Comparison of ENCODE assay signal across 9 mouse cellular contexts in genomic region chr17:4945311-4945751, GRCm38 (mm10). TPM values are rescaled to one million over a fixed set of nuclear protein-coding genes. Genes with fewer than 3 reads are reported as not detected.
DNase-seq lines count a peak whose midpoint lies in the region; ATAC-seq lines count a peak whose summit lies in the region.
"Had no signal": no experiment of that assay in that cellular context is flagged by ENCODE, and none has a peak within 500 bp of the region (broad histone marks: within the 10 kb centered on the region; RNA-seq: fewer than 3 reads in every experiment).

No protein-coding gene starts in this region.

- H3K4me3 ChIP-seq in kidney, embryonic 14.5 days (ENCODE audit: low read length), result no peak overlapping the region
- H3K4me3 ChIP-seq: myocyte had no signal

- peaks cover 31% of the 10 kb centered on the region; the same call in 1 of the 2 replicates for H3K4me1 ChIP-seq in kidney, embryonic 14.5 days (ENCODE audit: control insufficient read depth, insufficient read depth, low read length)

- no peak overlapping the region; the same call in 1 of the 2 replicates for H3K4me2 ChIP-seq in kidney, embryonic 14.5 days (replicated peaks; ENCODE audit: low read depth, low read length)

- no peaks in the 10 kb centered on the region for H3K9me3 ChIP-seq in kidney, embryonic 14.5 days (ENCODE audit: control insufficient read depth, low read length)

- no peak for ATAC-seq in kidney, embryonic 14.5 days (ENCODE audit: low FRiP score, low TSS enrichment)
- no peak for ATAC-seq in frontal cortex, adult (ENCODE audit: low TSS enrichment)

- H3K36me3 ChIP-seq in kidney, embryonic 14.5 days (ENCODE audit: control insufficient read depth, insufficient read depth, low read length), result no peaks in the 10 kb centered on the region

- H3K9ac ChIP-seq in kidney, embryonic 14.5 days (ENCODE audit: low read depth, low read length), result 0 out of 2 replicates have a peak overlapping the region, but pooled peaks have one; percentile 2

- peak overlapping the region; percentile 88 for H3K27ac ChIP-seq in kidney, embryonic 14.5 days (ENCODE audit: low read depth, low read length)

- no peak for DNase-seq in kidney, adult 8-10 months
- DNase-seq in cerebellum, postnatal 25 days, result peak; percentile 72 to 74
- peak; percentile 9 for DNase-seq in kidney, postnatal 14 days
- peak; percentile 26 for DNase-seq in retina, postnatal 1 day
- DNase-seq in layer of hippocampus, adult 9-11 months, result no peak
- no peak for DNase-seq in thymus, postnatal 4 days

- H3K27me3 ChIP-seq in kidney, embryonic 14.5 days (ENCODE audit: control insufficient read depth, insufficient read depth, low read length), result no peaks in the 10 kb centered on the region

- WGBS in kidney, embryonic 14.5 days, result 41% methylated on average over 6 of the region's 6 CpGs

RNA-seq across cellular contexts. Expression of gene Arid1b, which starts 48.8 kb away (rescaled TPM):
- 17.1 and 19.2 TPM in 2 replicates for polyA plus RNA-seq in kidney, embryonic 14.5 days (2014; fragmentation: Nextera tagmentation; extraction: Ambion mirVana)

Comparison
In these comparisons a context has a peak if more than half of its experiments do, and no peak if none do; other contexts are left out.
1. DNase-seq: peak in cerebellum, postnatal 25 days (2 of 2), kidney, postnatal 14 days (single experiment) and retina, postnatal 1 day (single experiment); none in kidney, adult 8-10 months (0 of 2), layer of hippocampus, adult 9-11 months (single experiment) and thymus, postnatal 4 days (single experiment).